Mouse (Mus musculus): ENCODE measurements around the gene Gatad2b. TPM values are rescaled to one million over a fixed set of nuclear protein-coding genes. Genes with fewer than 3 reads are reported as not detected.
"Not testable (repeated sequence)": the region's sequence is repeated elsewhere in the genome, so short reads cannot be mapped to it uniquely, and the experiment has no call there.

The Gatad2b gene
- polyA plus RNA-seq, 1 experiment from 2014 or later, result 10.8 TPM

- no peak overlapping the region for H3K4me3 ChIP-seq (replicated peaks)
- 85% methylated on average over 9 of the region's 9 CpGs for WGBS
- no peaks in the 10 kb centered on the region for H3K27me3 ChIP-seq (replicated peaks)
- H3K9me3 ChIP-seq, result no peaks in the 10 kb centered on the region
- 0 out of 2 replicates have a peak, but pooled peaks have one; percentile 22 for ATAC-seq (ENCODE audit: insufficient read depth, low FRiP score, low read depth)
- no peak overlapping the region for H3K4me2 ChIP-seq
- peaks cover 8% of the 10 kb centered on the region; the same call in 1 of the 2 replicates for H3K36me3 ChIP-seq
- no peak overlapping the region for H3K9ac ChIP-seq
- no peaks in the 10 kb centered on the region for H3K4me1 ChIP-seq
- H3K27ac ChIP-seq, result no peak overlapping the region
Measured at GRCm38 (mm10) chr3:90280708-90281107, 12.3 kb upstream of the Gatad2b start.

- no peaks in the 10 kb centered on the region for H3K27me3 ChIP-seq (replicated peaks)
- no peak overlapping the region for H3K9ac ChIP-seq
- ATAC-seq (ENCODE audit: insufficient read depth, low FRiP score, low read depth), result no peak
- H3K9me3 ChIP-seq, result no peaks in the 10 kb centered on the region
- H3K4me3 ChIP-seq (replicated peaks), result no peak overlapping the region
- WGBS, result 91% methylated on average over 2 of the region's 2 CpGs
- H3K4me1 ChIP-seq, result no peaks in the 10 kb centered on the region
- H3K4me2 ChIP-seq, result no peak overlapping the region
- H3K27ac ChIP-seq, result no peak overlapping the region
- peaks cover 6% of the 10 kb centered on the region; the same call in 1 of the 2 replicates for H3K36me3 ChIP-seq
Measured at GRCm38 (mm10) chr3:90284150-90284549, 8.8 kb upstream of the Gatad2b start.

DNA sequence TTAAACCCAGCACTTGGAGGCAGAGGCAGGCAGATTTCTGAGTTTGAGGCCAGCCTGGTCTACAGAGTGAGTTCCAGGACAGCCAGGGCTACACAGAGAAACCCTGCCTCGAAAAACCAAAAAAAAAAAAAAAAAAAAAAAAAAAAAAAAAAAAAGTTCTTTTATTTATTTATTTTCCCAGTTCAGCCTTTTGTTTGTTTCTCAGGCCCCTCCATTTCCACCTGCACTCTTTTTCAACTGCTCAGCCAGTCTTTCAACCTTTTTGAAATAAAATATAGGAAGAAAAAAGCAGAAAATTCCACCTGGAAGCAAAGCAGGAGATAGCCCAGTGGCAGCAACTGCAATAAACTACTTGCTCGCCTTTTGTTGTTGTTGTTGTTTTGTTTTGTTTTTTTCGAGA is 3.6 kb upstream of the Gatad2b start:
- not testable (repeated sequence) for H3K9me3 ChIP-seq; H3K9ac ChIP-seq; H3K27ac ChIP-seq; H3K27me3 ChIP-seq (replicated peaks); H3K36me3 ChIP-seq; H3K4me3 ChIP-seq (replicated peaks); H3K4me2 ChIP-seq; ATAC-seq (ENCODE audit: insufficient read depth, low FRiP score, low read depth); H3K4me1 ChIP-seq
- whole genome bisulfite sequencing, result 72% methylated on average over 3 of the region's 3 CpGs

- no peak overlapping the region for H3K4me3 ChIP-seq (replicated peaks)
- H3K9ac ChIP-seq, result no peak overlapping the region
- H3K4me2 ChIP-seq, result no peak overlapping the region
- no peaks in the 10 kb centered on the region for H3K36me3 ChIP-seq
- H3K27me3 ChIP-seq (replicated peaks), result no peaks in the 10 kb centered on the region
- 0 out of 2 replicates have a peak, but pooled peaks cover 9% of the 10 kb centered on the region for H3K4me1 ChIP-seq
- no peaks in the 10 kb centered on the region for H3K9me3 ChIP-seq
- 71% methylated on average over 1 of the region's 1 CpGs for WGBS
- no peak overlapping the region for H3K27ac ChIP-seq
- no peak for ATAC-seq (ENCODE audit: insufficient read depth, low FRiP score, low read depth)
Measured at GRCm38 (mm10) chr3:90290602-90291001, 2.4 kb upstream of the Gatad2b start.

DNA sequence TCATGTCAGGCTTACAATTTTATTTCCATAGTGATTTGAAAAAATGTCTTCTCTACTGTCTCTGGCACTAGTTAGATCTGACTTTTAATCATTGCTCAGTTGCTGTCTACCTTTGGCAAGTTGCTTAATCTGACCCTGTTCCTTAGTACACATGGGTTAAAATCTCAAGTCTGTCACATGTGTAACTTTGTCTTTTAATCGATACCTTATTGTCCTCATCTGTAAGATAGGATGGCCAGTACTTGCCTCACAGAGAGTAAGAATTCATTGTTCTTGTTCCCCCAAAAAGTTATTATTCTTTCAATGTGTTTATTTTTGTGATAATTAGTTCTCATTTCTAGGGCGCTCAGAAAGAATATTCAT is 1.0 kb upstream of the Gatad2b start:
- Histone ChIP-seq H3K36me3 (no peaks in the 10 kb centered on the region), H3K4me3 (replicated peaks) (peak overlapping the region; percentile 85), H3K4me2 (peak overlapping the region; percentile 65), H3K9me3 (no peaks in the 10 kb centered on the region), H3K4me1 (0 out of 2 replicates have a peak, but pooled peaks cover 9% of the 10 kb centered on the region), H3K27me3 (replicated peaks) (no peaks in the 10 kb centered on the region), H3K27ac (peak overlapping the region; percentile 97), H3K9ac (peak overlapping the region; percentile 51; the same call in 1 of the 2 replicates)
- WGBS, result 35% methylated on average over 2 of the region's 2 CpGs
- ATAC-seq (ENCODE audit: insufficient read depth, low FRiP score, low read depth), result no peak

DNA sequence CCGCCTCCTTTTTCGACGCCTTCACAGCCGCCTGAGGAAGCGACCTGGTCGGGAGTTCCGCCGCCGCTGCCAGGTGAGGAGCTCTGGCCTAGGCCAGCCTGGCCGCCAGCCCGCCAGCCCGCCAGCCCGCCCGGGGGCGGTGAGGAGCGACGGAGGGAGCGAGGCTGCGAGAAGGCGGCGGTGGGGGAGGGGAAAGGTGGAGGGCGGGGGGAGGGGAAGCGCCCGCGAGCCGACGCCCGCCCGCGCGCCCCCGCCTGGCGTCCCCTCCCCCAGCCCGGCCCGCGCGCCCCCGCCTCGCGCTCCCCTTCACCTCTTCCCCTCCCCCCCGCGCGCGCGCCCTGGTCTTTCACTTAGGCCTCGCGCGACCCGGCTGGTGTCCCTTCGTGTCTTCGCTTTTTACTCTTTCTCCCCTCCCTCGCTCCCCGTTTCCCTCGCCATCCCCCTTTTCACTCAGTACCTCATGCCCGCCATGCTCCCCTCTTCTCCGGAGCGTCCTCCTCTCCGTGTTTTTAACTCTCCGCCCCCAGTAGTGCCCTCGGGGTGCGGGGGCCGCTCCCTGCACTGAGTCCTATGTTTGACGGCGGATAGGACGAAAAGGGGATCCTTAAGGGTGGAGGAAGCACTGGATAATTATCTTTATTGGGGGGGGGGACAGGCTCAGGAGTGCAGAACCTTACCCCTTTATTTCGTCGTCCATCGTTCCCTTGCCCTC is 530 bp downstream of the Gatad2b start:
- H3K4me2 ChIP-seq, result peak overlapping the region; percentile 68
- H3K9me3 ChIP-seq, result no peaks in the 10 kb centered on the region
- H3K27me3 ChIP-seq (replicated peaks), result no peaks in the 10 kb centered on the region
- 0 out of 2 replicates have a peak, but pooled peaks cover 11% of the 10 kb centered on the region for H3K4me1 ChIP-seq
- under 1% methylated on average over 27 of the region's 68 CpGs for WGBS
- H3K4me3 ChIP-seq (replicated peaks), result peak overlapping the region; percentile 85
- H3K27ac ChIP-seq, result peak overlapping the region; percentile 95
- peak overlapping the region; percentile 81 for H3K9ac ChIP-seq
- H3K36me3 ChIP-seq, result no peaks in the 10 kb centered on the region
- ATAC-seq (ENCODE audit: insufficient read depth, low FRiP score, low read depth), result 0 out of 2 replicates have a peak, but pooled peaks have one; percentile 2

- peak overlapping the region; percentile 85 for H3K4me3 ChIP-seq (replicated peaks)
- WGBS, result 4% methylated on average over 11 of the region's 11 CpGs
- ATAC-seq (ENCODE audit: insufficient read depth, low FRiP score, low read depth), result no peak
Measured at GRCm38 (mm10) chr3:90294064-90294440, 1.1 kb downstream of the Gatad2b start.

DNA sequence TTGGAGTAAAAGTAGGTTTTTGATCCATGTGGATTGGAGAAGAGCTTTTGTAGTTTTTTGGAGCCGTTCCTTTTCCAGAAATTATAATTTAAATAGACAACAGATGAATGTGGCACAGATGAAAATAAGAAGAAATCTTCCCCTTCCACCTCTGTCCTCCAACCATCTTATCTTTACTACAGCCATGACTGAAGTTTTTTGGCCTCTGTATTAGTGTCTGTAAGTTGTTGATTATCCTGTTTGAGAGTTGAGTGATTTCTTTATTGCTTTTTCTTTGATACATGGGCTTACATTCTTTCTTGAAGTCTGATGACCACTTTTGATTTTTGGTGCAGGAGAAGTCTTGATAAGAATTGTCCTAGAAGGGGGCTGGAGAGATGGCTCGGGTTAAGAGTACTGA is 1.7 kb downstream of the Gatad2b start:
- Histone ChIP-seq H3K9me3 (no peaks in the 10 kb centered on the region), H3K4me3 (replicated peaks) (peak overlapping the region; percentile 85), H3K36me3 (no peaks in the 10 kb centered on the region), H3K9ac (no peak overlapping the region), H3K4me1 (0 out of 2 replicates have a peak, but pooled peaks cover 11% of the 10 kb centered on the region), H3K27ac (no peak overlapping the region), H3K4me2 (peak overlapping the region; percentile 68), H3K27me3 (replicated peaks) (no peaks in the 10 kb centered on the region)
- WGBS, result 58% methylated on average over 2 of the region's 2 CpGs
- no peak for ATAC-seq (ENCODE audit: insufficient read depth, low FRiP score, low read depth)

More at GRCm38 (mm10) chr3:90294064-90294440, 1.1 kb downstream of the Gatad2b start:
- peak overlapping the region; percentile 68 for H3K4me2 ChIP-seq
- peak overlapping the region; percentile 81 for H3K9ac ChIP-seq
- no peaks in the 10 kb centered on the region for H3K36me3 ChIP-seq
- H3K27ac ChIP-seq, result peak overlapping the region; percentile 95; the same call in 1 of the 2 replicates
- no peaks in the 10 kb centered on the region for H3K27me3 ChIP-seq (replicated peaks)
- 0 out of 2 replicates have a peak, but pooled peaks cover 11% of the 10 kb centered on the region for H3K4me1 ChIP-seq
- H3K9me3 ChIP-seq, result no peaks in the 10 kb centered on the region

GRCm38 (mm10) chr3:90305801-90306200 is 12.8 kb downstream of the Gatad2b start:
- H3K9ac ChIP-seq, result no peak overlapping the region
- ATAC-seq (ENCODE audit: insufficient read depth, low FRiP score, low read depth), result no peak
- no peak overlapping the region for H3K4me3 ChIP-seq (replicated peaks)
- WGBS, result 65% methylated on average over 3 of the region's 3 CpGs
- H3K4me1 ChIP-seq, result no peaks in the 10 kb centered on the region
- no peak overlapping the region for H3K27ac ChIP-seq
- H3K36me3 ChIP-seq, result no peaks in the 10 kb centered on the region
- no peaks in the 10 kb centered on the region for H3K9me3 ChIP-seq
- no peaks in the 10 kb centered on the region for H3K27me3 ChIP-seq (replicated peaks)
- H3K4me2 ChIP-seq, result no peak overlapping the region

GRCm38 (mm10) chr3:90309589-90309988 is 16.6 kb downstream of the Gatad2b start:
- H3K9ac ChIP-seq, result no peak overlapping the region
- H3K27ac ChIP-seq, result no peak overlapping the region
- H3K4me3 ChIP-seq (replicated peaks), result no peak overlapping the region
- no peak overlapping the region for H3K4me2 ChIP-seq
- H3K9me3 ChIP-seq, result no peaks in the 10 kb centered on the region
- H3K4me1 ChIP-seq, result no peaks in the 10 kb centered on the region
- no peak for ATAC-seq (ENCODE audit: insufficient read depth, low FRiP score, low read depth)
- H3K27me3 ChIP-seq (replicated peaks), result no peaks in the 10 kb centered on the region
- no peaks in the 10 kb centered on the region for H3K36me3 ChIP-seq

GRCm38 (mm10) chr3:90313367-90313766 is 20.4 kb downstream of the Gatad2b start:
- H3K4me1 ChIP-seq, result no peaks in the 10 kb centered on the region
- no peak overlapping the region for H3K9ac ChIP-seq
- no peak overlapping the region for H3K4me2 ChIP-seq
- ATAC-seq (ENCODE audit: insufficient read depth, low FRiP score, low read depth), result no peak
- no peak overlapping the region for H3K27ac ChIP-seq
- H3K36me3 ChIP-seq, result no peaks in the 10 kb centered on the region
- no peak overlapping the region for H3K4me3 ChIP-seq (replicated peaks)
- H3K9me3 ChIP-seq, result no peaks in the 10 kb centered on the region
- no peaks in the 10 kb centered on the region for H3K27me3 ChIP-seq (replicated peaks)

GRCm38 (mm10) chr3:90314241-90314640 is 21.3 kb downstream of the Gatad2b start:
- no peak overlapping the region for H3K4me3 ChIP-seq (replicated peaks)
- H3K9me3 ChIP-seq, result no peaks in the 10 kb centered on the region
- H3K9ac ChIP-seq, result no peak overlapping the region
- H3K4me2 ChIP-seq, result no peak overlapping the region
- no peaks in the 10 kb centered on the region for H3K36me3 ChIP-seq
- H3K27me3 ChIP-seq (replicated peaks), result no peaks in the 10 kb centered on the region
- H3K4me1 ChIP-seq, result no peaks in the 10 kb centered on the region
- ATAC-seq (ENCODE audit: insufficient read depth, low FRiP score, low read depth), result no peak
- no peak overlapping the region for H3K27ac ChIP-seq
